Mouse (Mus musculus) hindbrain, embryonic 11.5 days (tissue): Measurements from ENCODE around the gene Itgb6. TPM values are rescaled to one million over a fixed set of nuclear protein-coding genes. Genes with fewer than 3 reads are reported as not detected.

Experiments used
- ATAC-seq: fragments of 200-750 bp; cut with Nextera tagmentation; 2 replicates; pipeline ENCODE4 v1.8.0; 2017; ENCODE audit warnings: mild to moderate bottlenecking, moderate TSS enrichment, moderate library complexity; ENCODE audit not compliant: low FRiP score
- DNase-seq: peaks from one replicate; pipeline ENCODE4 v3.0.0-alpha.2; 2015; ENCODE audit warnings: low spot score
- H3K27ac ChIP-seq: fragments of 300-500 bp; sonication (generic); 2 replicates; pipeline ENCODE4 v1.5.1; 2014; ENCODE audit warnings: mild to moderate bottlenecking, low read depth, low read length
- H3K27me3 ChIP-seq: fragments of 300-500 bp; sonication (generic); 2 replicates; pipeline ENCODE4 v1.6.1; 2014; ENCODE audit warnings: mild to moderate bottlenecking, low read length, moderate library complexity, mixed read lengths; ENCODE audit not compliant: control insufficient read depth, insufficient read depth
- H3K36me3 ChIP-seq: fragments of 300-500 bp; sonication (generic); 2 replicates; pipeline ENCODE4 v1.6.1; 2014; ENCODE audit warnings: mild to moderate bottlenecking, low read length, moderate library complexity, mixed read lengths; ENCODE audit not compliant: control insufficient read depth, insufficient read depth
- H3K4me1 ChIP-seq: fragments of 300-500 bp; sonication (generic); replicated peaks from 2 replicates; pipeline ENCODE4 v1.6.1; 2014; ENCODE audit warnings: low read length, mixed read lengths; ENCODE audit not compliant: control insufficient read depth, insufficient read depth
- H3K4me2 ChIP-seq: fragments of 300-500 bp; sonication (generic); replicated peaks from 2 replicates; pipeline ENCODE4 v1.6.1; 2014; ENCODE audit warnings: mild to moderate bottlenecking, low read depth, low read length
- H3K4me3 ChIP-seq: fragments of 300-500 bp; sonication (generic); 2 replicates; pipeline ENCODE4 v1.5.1; 2014; ENCODE audit warnings: low read depth, low read length
- H3K9ac ChIP-seq: fragments of 300-500 bp; sonication (generic); 2 replicates; pipeline ENCODE4 v1.6.1; 2014; ENCODE audit warnings: low read depth, low read length
- H3K9me3 ChIP-seq: fragments of 300-500 bp; sonication (generic); 2 replicates; pipeline ENCODE4 v1.6.1; 2016; ENCODE audit warnings: low read length; ENCODE audit not compliant: control insufficient read depth
- WGBS: fragments of 180-500 bp; shearing (Covaris S2); extraction: QIAGEN DNeasy Blood & Tissue Kit; methylation state at CpG from one replicate; pipeline ENCODE4 v1.1.7; 2014; 5-methylcytosine and 5-hydroxymethylcytosine counted together
- polyA plus RNA-seq: library from polyadenylated mRNA; unstranded; fragments of >200 nt; fragmentation: Nextera tagmentation; extraction: Ambion mirVana; gene quantifications from 2 replicates; pipeline ENCODE4 v1.2.1, GENCODE M21; 2014

The Itgb6 gene
- polyA plus RNA-seq, 1 experiment from 2014 or later: 0.71 TPM

DNA sequence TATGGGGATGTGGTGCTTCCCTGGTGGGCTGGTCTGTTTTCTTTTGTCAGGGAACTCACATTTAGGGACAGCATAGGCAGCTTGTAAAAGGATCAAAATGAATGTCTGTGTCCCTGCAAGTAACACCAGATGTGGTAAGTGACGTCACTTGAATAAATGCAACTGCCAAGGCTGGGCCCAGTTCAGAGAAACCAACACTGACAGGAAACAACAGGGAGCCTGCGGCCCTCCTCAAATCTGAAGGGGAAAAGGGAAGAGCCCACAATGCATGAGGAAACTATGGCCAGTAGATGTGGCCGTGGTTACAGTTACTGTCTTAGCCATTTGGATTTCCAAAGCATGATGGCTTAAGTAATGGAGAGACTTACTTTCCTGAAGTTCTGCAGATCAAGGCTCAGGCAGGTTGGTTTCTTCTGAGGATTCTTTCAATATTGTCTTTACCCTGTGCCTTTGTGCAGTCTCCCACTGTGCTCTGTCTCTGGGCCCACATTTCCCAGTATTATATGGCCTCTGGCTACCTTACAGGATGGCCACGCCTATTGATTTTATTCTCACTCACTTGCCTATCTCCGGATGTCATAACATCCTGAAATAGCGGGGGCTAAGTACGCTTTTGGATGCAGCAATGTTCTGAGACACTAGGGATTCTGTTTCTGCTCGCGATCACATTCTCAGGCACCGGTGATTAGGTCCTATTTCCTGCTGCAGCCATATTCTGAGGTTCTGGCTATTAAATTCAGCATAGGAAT, 17.1 kb upstream of the Itgb6 start:
- no peak overlapping the region for H3K9ac ChIP-seq
- no peak overlapping the region for H3K4me2 ChIP-seq
- no peaks in the 10 kb centered on the region for H3K4me1 ChIP-seq
- WGBS: 73% methylated on average over 10 of the region's 10 CpGs
- no peaks in the 10 kb centered on the region for H3K36me3 ChIP-seq
- no peak overlapping the region for H3K27ac ChIP-seq
- no peak overlapping the region for H3K4me3 ChIP-seq
- H3K27me3 ChIP-seq: no peaks in the 10 kb centered on the region
- no peaks in the 10 kb centered on the region for H3K9me3 ChIP-seq
- DNase-seq: no peak
- ATAC-seq: no peak

GRCm38 (mm10) chr2:60730929-60731328, 8.5 kb upstream of the Itgb6 start:
- H3K36me3 ChIP-seq: no peaks in the 10 kb centered on the region
- no peak for DNase-seq

GRCm38 (mm10) chr2:60730024-60730423, 7.6 kb upstream of the Itgb6 start:
- DNase-seq (no peak), ATAC-seq (no peak)
- Histone ChIP-seq H3K4me1 (no peaks in the 10 kb centered on the region), H3K36me3 (no peaks in the 10 kb centered on the region), H3K27me3 (no peaks in the 10 kb centered on the region), H3K9me3 (no peaks in the 10 kb centered on the region), H3K27ac (no peak overlapping the region), H3K4me3 (no peak overlapping the region), H3K4me2 (no peak overlapping the region), H3K9ac (no peak overlapping the region)
- WGBS: 10% methylated on average over 3 of the region's 3 CpGs

More at GRCm38 (mm10) chr2:60730929-60731328, 8.5 kb upstream of the Itgb6 start:
- Histone ChIP-seq H3K27ac (no peak overlapping the region), H3K4me2 (no peak overlapping the region), H3K27me3 (no peaks in the 10 kb centered on the region), H3K9ac (no peak overlapping the region), H3K4me1 (no peaks in the 10 kb centered on the region), H3K4me3 (no peak overlapping the region), H3K9me3 (no peaks in the 10 kb centered on the region)
- ATAC-seq: no peak
- 59% methylated on average over 6 of the region's 6 CpGs for WGBS

DNA sequence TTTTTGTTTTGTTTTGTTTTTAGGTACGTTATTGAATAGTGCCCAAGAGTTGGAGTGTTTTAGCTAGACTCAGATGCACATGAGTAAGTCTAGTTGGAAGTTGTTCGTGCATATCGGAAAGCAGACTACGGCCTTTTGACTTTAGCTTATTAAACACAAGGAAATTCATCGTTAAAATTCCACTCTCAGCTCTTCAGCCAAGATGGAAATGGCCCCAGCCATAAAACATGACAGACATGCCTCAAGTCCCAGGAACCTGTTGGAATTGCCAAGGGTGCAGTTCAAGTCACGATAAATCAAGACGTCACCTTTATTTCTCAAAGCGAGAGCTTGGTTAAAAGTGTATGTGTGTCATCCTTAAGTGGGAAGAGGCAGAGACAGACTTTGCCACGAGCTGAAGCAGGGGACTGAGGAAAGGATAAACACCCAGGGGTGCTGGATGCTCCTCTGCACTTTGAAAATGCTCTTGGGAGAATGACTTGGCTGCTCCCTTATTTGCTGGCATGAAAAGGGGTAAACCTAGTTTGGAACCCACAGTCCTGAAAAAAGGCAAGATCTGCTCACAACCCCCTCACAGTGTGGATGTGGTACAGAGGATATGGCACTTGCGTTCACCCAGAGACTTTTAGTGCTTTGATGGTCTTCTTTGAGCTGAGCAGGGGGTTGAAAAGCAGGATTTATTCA, 6.6 kb upstream of the Itgb6 start:
- Histone ChIP-seq H3K27ac (no peak overlapping the region), H3K4me1 (no peaks in the 10 kb centered on the region), H3K9ac (no peak overlapping the region), H3K4me2 (no peak overlapping the region), H3K27me3 (no peaks in the 10 kb centered on the region), H3K9me3 (no peaks in the 10 kb centered on the region), H3K4me3 (no peak overlapping the region), H3K36me3 (no peaks in the 10 kb centered on the region)
- 76% methylated on average over 10 of the region's 10 CpGs for WGBS
- DNase-seq (no peak), ATAC-seq (no peak)

DNA sequence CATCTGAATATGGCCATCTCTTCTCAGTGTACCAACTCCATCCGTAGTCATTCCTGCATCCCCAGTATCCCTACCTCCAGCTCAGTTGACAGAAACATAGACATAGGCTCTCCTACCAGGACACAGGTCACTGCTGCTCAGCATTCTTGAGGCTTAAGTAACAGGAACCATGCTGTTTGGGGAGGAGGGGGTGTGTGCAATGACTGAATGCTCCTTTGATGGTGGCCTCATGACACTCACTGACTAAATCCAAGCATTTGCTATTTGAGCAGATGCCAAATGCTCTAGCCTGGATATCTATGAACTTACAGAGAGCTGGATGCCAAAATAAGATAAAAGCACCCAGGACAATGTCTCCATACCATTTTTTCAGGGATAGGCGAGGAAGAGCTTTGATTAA, 2.2 kb upstream of the Itgb6 start:
- ATAC-seq (no peak), DNase-seq (no peak)
- no peaks in the 10 kb centered on the region for H3K9me3 ChIP-seq
- no peaks in the 10 kb centered on the region for H3K36me3 ChIP-seq
- no peaks in the 10 kb centered on the region for H3K4me1 ChIP-seq
- no peak overlapping the region for H3K4me3 ChIP-seq
- no peak overlapping the region for H3K9ac ChIP-seq
- H3K27ac ChIP-seq: no peak overlapping the region
- 72% methylated on average over 2 of the region's 2 CpGs for WGBS
- H3K4me2 ChIP-seq: no peak overlapping the region
- no peaks in the 10 kb centered on the region for H3K27me3 ChIP-seq

GRCm38 (mm10) chr2:60722967-60723366, 524 bp upstream of the Itgb6 start:
- Histone ChIP-seq H3K4me1 (no peaks in the 10 kb centered on the region), H3K9me3 (no peaks in the 10 kb centered on the region), H3K4me3 (no peak overlapping the region), H3K27me3 (no peaks in the 10 kb centered on the region), H3K9ac (no peak overlapping the region), H3K4me2 (no peak overlapping the region), H3K36me3 (no peaks in the 10 kb centered on the region), H3K27ac (no peak overlapping the region)
- DNase-seq: no peak
- ATAC-seq: no peak
- WGBS: 91% methylated on average over 3 of the region's 3 CpGs

- Histone ChIP-seq H3K4me1 (no peaks in the 10 kb centered on the region), H3K4me3 (no peak overlapping the region), H3K27ac (no peak overlapping the region), H3K9ac (no peak overlapping the region), H3K9me3 (no peaks in the 10 kb centered on the region), H3K4me2 (no peak overlapping the region), H3K36me3 (no peaks in the 10 kb centered on the region), H3K27me3 (no peaks in the 10 kb centered on the region)
- ATAC-seq: no peak
- DNase-seq: peak; percentile 51
- WGBS: 33% methylated on average over 5 of the region's 5 CpGs
Measured at GRCm38 (mm10) chr2:60720906-60721305, 1.5 kb downstream of the Itgb6 start.

DNA sequence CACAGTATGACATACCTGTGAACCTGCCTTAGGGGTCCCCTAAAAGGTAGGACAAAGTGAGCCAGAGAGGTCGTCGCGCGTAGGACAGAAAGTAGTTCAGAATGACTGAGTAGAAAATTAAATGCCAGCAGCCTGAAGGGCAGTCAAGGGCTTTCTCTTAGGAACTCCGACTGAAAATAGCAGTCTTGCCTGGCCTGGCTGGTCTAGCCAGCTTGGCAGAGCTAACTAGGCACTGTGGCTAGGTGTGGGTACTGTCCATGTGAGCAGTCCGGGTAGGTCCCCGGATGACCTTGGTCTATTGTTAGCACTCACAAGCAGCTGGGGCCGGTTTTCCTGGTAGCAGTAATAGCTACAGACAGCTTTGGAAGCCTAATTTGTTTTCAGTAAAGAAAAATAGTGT, 2.2 kb downstream of the Itgb6 start:
- Histone ChIP-seq H3K4me3 (no peak overlapping the region), H3K36me3 (no peaks in the 10 kb centered on the region), H3K9me3 (no peaks in the 10 kb centered on the region), H3K4me2 (no peak overlapping the region), H3K9ac (no peak overlapping the region), H3K27me3 (no peaks in the 10 kb centered on the region), H3K27ac (no peak overlapping the region), H3K4me1 (no peaks in the 10 kb centered on the region)
- DNase-seq (no peak), ATAC-seq (no peak)
- WGBS: 81% methylated on average over 8 of the region's 8 CpGs

- Histone ChIP-seq H3K27me3 (no peaks in the 10 kb centered on the region), H3K36me3 (no peaks in the 10 kb centered on the region), H3K4me1 (no peaks in the 10 kb centered on the region), H3K9me3 (no peaks in the 10 kb centered on the region), H3K4me2 (no peak overlapping the region), H3K9ac (no peak overlapping the region), H3K4me3 (no peak overlapping the region), H3K27ac (no peak overlapping the region)
- no peak for DNase-seq
- no peak for ATAC-seq
- 62% methylated on average over 13 of the region's 13 CpGs for WGBS
Measured at GRCm38 (mm10) chr2:60717348-60717747, 5.1 kb downstream of the Itgb6 start.
